Mouse (Mus musculus) activated CD4-positive, CD25-positive, alpha-beta regulatory T cell, adult 9 weeks (primary cell): ENCODE measurements around the gene Prss36. TPM values are rescaled to one million over a fixed set of nuclear protein-coding genes. Genes with fewer than 3 reads are reported as not detected.

Experiments
- polyA plus RNA-seq: library from polyadenylated mRNA; unstranded; fragments of 100-300 nt; shearing (Covaris generic); gene quantifications from one replicate; pipeline ENCODE4 v1.2.1, GENCODE M21; 2017

Gene Prss36
- polyA plus RNA-seq: 5.0 TPM

GRCm38 (mm10) chr7:127946470-127947023 lies at the start of gene Prss36:
TSS of gene Prss36 (minus strand) at chr7:127946725.

DNA sequence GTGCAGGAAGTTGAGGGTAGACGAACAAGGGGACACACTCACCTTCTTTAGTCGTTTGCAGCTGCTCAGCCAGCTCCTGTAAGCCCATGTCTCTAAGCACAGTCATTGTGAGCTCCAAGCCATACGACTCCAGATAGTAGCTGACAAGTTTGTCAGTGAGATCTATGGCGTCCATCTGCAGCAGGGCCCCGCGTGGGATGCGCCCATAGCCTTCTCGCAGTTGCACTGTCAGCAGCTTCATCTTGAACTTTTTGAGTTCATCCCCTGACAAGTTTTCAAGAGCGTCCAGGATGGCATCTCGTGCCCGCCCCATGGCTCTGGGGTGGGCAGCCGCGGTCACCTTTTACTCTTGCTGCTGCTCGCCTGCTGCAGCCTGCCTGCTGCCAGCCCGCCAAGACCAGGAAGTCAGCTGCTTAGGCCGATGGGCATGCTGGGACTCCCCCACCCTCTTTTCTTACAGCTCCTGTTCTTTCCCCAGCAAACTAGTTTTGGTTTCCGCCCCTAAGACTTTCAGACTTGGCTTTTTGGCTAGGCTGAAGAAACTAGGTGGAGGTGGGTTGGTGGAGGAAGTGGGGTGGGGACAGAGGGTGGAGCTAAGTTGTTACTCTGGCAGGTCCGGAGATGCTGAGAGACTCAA lies 46.9 kb upstream of the Prss36 start, which contains the start of gene Pycard:
Pycard (minus strand) TSS at position 527 of the 637 bp plus-strand sequence.

GRCm38 (mm10) chr7:127967004-127967921 lies 20.7 kb upstream of the Prss36 start, which contains the start of gene Fus:
TSS of gene Fus (plus strand) at chr7:127967457.

GRCm38 (mm10) chr7:127929923-127930322 lies 16.6 kb downstream of the Prss36 start, which contains the start of gene Prss8:
TSS of gene Prss8 (minus strand) at chr7:127930104.

GRCm38 (mm10) chr7:127912190-127912871 lies 34.2 kb downstream of the Prss36 start, which contains the start of gene Kat8:
TSS of gene Kat8 (plus strand) at chr7:127912516.

GRCm38 (mm10) chr7:127903971-127904796 lies 42.3 kb downstream of the Prss36 start, which contains the start of gene Bckdk:
TSS of gene Bckdk (plus strand) at chr7:127904082.

DNA sequence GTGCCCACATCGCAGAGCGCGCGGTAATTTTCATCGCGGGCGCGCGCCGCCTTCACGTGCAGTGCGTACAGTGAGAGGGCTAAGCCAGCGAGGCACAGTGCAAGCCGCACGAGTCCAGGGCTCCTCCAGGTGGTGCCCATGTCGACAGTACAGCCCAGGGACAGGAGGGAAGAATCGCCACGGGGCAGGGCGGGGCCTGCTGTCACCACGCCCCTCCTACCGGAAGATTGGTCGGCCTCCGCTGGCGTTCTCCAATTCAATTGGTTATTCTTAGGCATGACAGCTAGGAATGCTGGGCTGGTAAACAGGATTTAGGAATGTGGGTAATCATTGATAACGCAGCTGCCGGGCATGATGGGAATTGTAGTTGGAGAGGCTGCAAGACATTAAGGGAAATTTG lies 51.1 kb downstream of the Prss36 start, which contains the start of the genes Gm21974 and Vkorc1:
Gm21974 (minus strand) TSS at position 13 of the 400 bp plus-strand sequence.
Vkorc1 (minus strand) TSS at position 176 of the 400 bp plus-strand sequence.

GRCm38 (mm10) chr7:127890798-127891197 lies 55.7 kb downstream of the Prss36 start, which contains the start of gene Prss53:
TSS of gene Prss53 (minus strand) at chr7:127890970.

Other genes starting within 250 kb of the Prss36 start
- 20.6 TPM for gene Bcl7c, start 237.8 kb downstream of the Prss36 start, polyA plus RNA-seq
- gene Ctf1, start 234.0 kb downstream of the Prss36 start, polyA plus RNA-seq: not detected
- gene Ctf2, start 214.6 kb downstream of the Prss36 start, polyA plus RNA-seq: not detected
- 0.89 TPM for gene Fbxl19, start 202.2 kb downstream of the Prss36 start, polyA plus RNA-seq
- 32.8 TPM for gene Orai3, start 176.9 kb downstream of the Prss36 start, polyA plus RNA-seq
- 1.5 TPM for gene Setd1a, start 170.1 kb downstream of the Prss36 start, polyA plus RNA-seq
- gene Gm49388, start 161.1 kb downstream of the Prss36 start, polyA plus RNA-seq: not detected
- gene Hsd3b7, start 146.1 kb downstream of the Prss36 start, polyA plus RNA-seq: 4.9 TPM
- 168 TPM for gene Stx4a, start 122.4 kb downstream of the Prss36 start, polyA plus RNA-seq
- gene Stx1b, start 122.2 kb downstream of the Prss36 start, polyA plus RNA-seq: not detected
- 65.1 TPM for gene Zfp646, start 70.5 kb downstream of the Prss36 start, polyA plus RNA-seq
- gene Zfp668, start 69.9 kb downstream of the Prss36 start, polyA plus RNA-seq: 21.6 TPM
- 0.81 TPM for gene Prss53, start 55.8 kb downstream of the Prss36 start, polyA plus RNA-seq
- not detected for gene Gm21974, start 51.3 kb downstream of the Prss36 start, polyA plus RNA-seq
- 54.2 TPM for gene Vkorc1, start 51.1 kb downstream of the Prss36 start, polyA plus RNA-seq
- 52.5 TPM for gene Bckdk, start 42.6 kb downstream of the Prss36 start, polyA plus RNA-seq
- 51.7 TPM for gene Kat8, start 34.2 kb downstream of the Prss36 start, polyA plus RNA-seq
- gene Prss8, start 16.6 kb downstream of the Prss36 start, polyA plus RNA-seq: not detected
- gene Fus, start 20.7 kb upstream of the Prss36 start, polyA plus RNA-seq: 135 TPM
- 339 TPM for gene Pycard, start 47.1 kb upstream of the Prss36 start, polyA plus RNA-seq
- gene Trim72, start 57.2 kb upstream of the Prss36 start, polyA plus RNA-seq: not detected
- gene Itgam, start 115.9 kb upstream of the Prss36 start, polyA plus RNA-seq: 1.3 TPM
- gene Gm49368, start 116.0 kb upstream of the Prss36 start, polyA plus RNA-seq: not detected
- 0.87 TPM for gene Itgax, start 182.8 kb upstream of the Prss36 start, polyA plus RNA-seq
- gene Itgad, start 207.7 kb upstream of the Prss36 start, polyA plus RNA-seq: 2.4 TPM